ENCODE assay signal across 7 mouse cellular contexts in genomic region chr19:5051031-5051430, GRCm38 (mm10). TPM values are rescaled to one million over a fixed set of nuclear protein-coding genes. Genes with fewer than 3 reads are reported as not detected.
DNase-seq lines count a peak whose midpoint lies in the region; ATAC-seq and TF ChIP-seq lines count a peak whose summit lies in the region.

No protein-coding gene starts in this region.

- H3K9ac ChIP-seq in embryonic facial prominence, embryonic 13.5 days = peak overlapping the region; percentile 54; the same call in 1 of the 2 replicates
- peak overlapping the region; percentile 26; the same call in 1 of the 2 replicates for H3K9ac ChIP-seq in intestine, embryonic 15.5 days
- H3K9ac ChIP-seq in neural tube, embryonic 11.5 days (ENCODE audit: low read length) = peak overlapping the region; percentile 23

- intact Hi-C loops in left cerebral cortex, adult 2 months (cut with DNase I) = loop anchor here (2.0 kb wide), 1 partner anchor 34 kb away; the partner anchor contains the start of gene Tmem151a
- intact Hi-C loops in left cerebral cortex, postnatal 25 days (cut with DNase I) = loop anchor here (2.0 kb wide), 1 partner anchor 100 kb away; no protein-coding TSS in a partner anchor

- H3K4me3 ChIP-seq in left cerebral cortex, adult 2 months = peak overlapping the region; percentile 54
- H3K4me3 ChIP-seq in embryonic facial prominence, embryonic 13.5 days = peak overlapping the region; percentile 24
- H3K4me3 ChIP-seq in intestine, embryonic 15.5 days (replicated peaks) = peak overlapping the region; percentile 37
- H3K4me3 ChIP-seq in neural tube, embryonic 11.5 days (ENCODE audit: low read depth, low read length) = peak overlapping the region; percentile 12; the same call in 1 of the 2 replicates

- peaks cover 48% of the 10 kb centered on the region for H3K27me3 ChIP-seq in embryonic facial prominence, embryonic 13.5 days
- H3K27me3 ChIP-seq in intestine, embryonic 15.5 days (replicated peaks) = peaks cover 19% of the 10 kb centered on the region; the same call in 1 of the 2 replicates
- H3K27me3 ChIP-seq in neural tube, embryonic 11.5 days (ENCODE audit: control insufficient read depth, insufficient read depth, low read length) = peaks cover 34% of the 10 kb centered on the region

- ATAC-seq in embryonic facial prominence, embryonic 13.5 days (ENCODE audit: insufficient number of reproducible peaks, insufficient read depth, low FRiP score, low TSS enrichment, low read depth) = no peak
- ATAC-seq in intestine, embryonic 15.5 days = peak; percentile 67
- no peak for ATAC-seq in neural tube, embryonic 11.5 days (ENCODE audit: insufficient read depth, low FRiP score, low TSS enrichment)

- no peak for TF ChIP-seq CTCF in left cerebral cortex, adult 2 months (IDR thresholded peaks at IDR 0.05)

- peaks cover 35% of the 10 kb centered on the region for H3K36me3 ChIP-seq in embryonic facial prominence, embryonic 13.5 days
- H3K36me3 ChIP-seq in intestine, embryonic 15.5 days = peaks cover 20% of the 10 kb centered on the region; the same call in 1 of the 2 replicates
- peaks cover 6% of the 10 kb centered on the region for H3K36me3 ChIP-seq in neural tube, embryonic 11.5 days (ENCODE audit: control insufficient read depth, insufficient read depth, low read length)

- H3K9me3 ChIP-seq in embryonic facial prominence, embryonic 13.5 days = no peaks in the 10 kb centered on the region
- no peaks in the 10 kb centered on the region for H3K9me3 ChIP-seq in intestine, embryonic 15.5 days
- H3K9me3 ChIP-seq in neural tube, embryonic 11.5 days (ENCODE audit: control insufficient read depth, low read length) = no peaks in the 10 kb centered on the region

- no peak for DNase-seq in left cerebral cortex, adult 2 months (ENCODE audit: extremely low spot score in 1 of 2, low spot score in 2 of 2)
- DNase-seq in left cerebral cortex, adult 11 months (ENCODE audit: low spot score) = no peak
- DNase-seq in neural tube, embryonic 11.5 days (ENCODE audit: low spot score) = no peak
- no peak for DNase-seq in B cell, adult 2 months
- DNase-seq in left cerebral cortex, postnatal 25 days (ENCODE audit: low spot score in 2 of 2) = no peak

- peak overlapping the region; percentile 45 for H3K4me2 ChIP-seq in embryonic facial prominence, embryonic 13.5 days
- H3K4me2 ChIP-seq in intestine, embryonic 15.5 days (replicated peaks) = peak overlapping the region; percentile 62
- H3K4me2 ChIP-seq in neural tube, embryonic 11.5 days (ENCODE audit: low read depth) = no peak overlapping the region

- WGBS in embryonic facial prominence, embryonic 13.5 days = 7% methylated on average over 17 of the region's 17 CpGs
- WGBS in intestine, embryonic 15.5 days = 6% methylated on average over 17 of the region's 17 CpGs
- 8% methylated on average over 17 of the region's 17 CpGs for WGBS in neural tube, embryonic 11.5 days

- peaks cover 24% of the 10 kb centered on the region for H3K4me1 ChIP-seq in embryonic facial prominence, embryonic 13.5 days
- H3K4me1 ChIP-seq in intestine, embryonic 15.5 days (replicated peaks) = peaks cover 13% of the 10 kb centered on the region
- H3K4me1 ChIP-seq in neural tube, embryonic 11.5 days (ENCODE audit: control insufficient read depth, insufficient read depth, low read length) = no peaks in the 10 kb centered on the region

- peak overlapping the region; percentile 94 for H3K27ac ChIP-seq in left cerebral cortex, adult 2 months
- no peak overlapping the region for H3K27ac ChIP-seq in embryonic facial prominence, embryonic 13.5 days
- H3K27ac ChIP-seq in intestine, embryonic 15.5 days = peak overlapping the region; percentile 49
- no peak overlapping the region for H3K27ac ChIP-seq in neural tube, embryonic 11.5 days (ENCODE audit: low read depth, low read length)

RNA-seq across cellular contexts. Expression of gene Rin1, which starts 0.8 kb away (rescaled TPM):
- total RNA-seq in left cerebral cortex, adult 2 months (2021) = 10 to 100 TPM; 94.6 to 95.9 TPM
- 0.99 and 1.5 TPM in 2 replicates for polyA plus RNA-seq in embryonic facial prominence, embryonic 13.5 days (2015; fragmentation: Nextera tagmentation; extraction: Ambion mirVana)
- 2.7 and 3.9 TPM in 2 replicates for polyA plus RNA-seq in intestine, embryonic 15.5 days (2015; fragmentation: Nextera tagmentation; extraction: Ambion mirVana)
- polyA plus RNA-seq in neural tube, embryonic 11.5 days (2014; fragmentation: Nextera tagmentation; extraction: Ambion mirVana) = 1.1 and 2.3 TPM in 2 replicates
- 10 to 100 TPM; 92.7 to 93.9 TPM for total RNA-seq in left cerebral cortex, postnatal 25 days (2021)

RNA-seq across cellular contexts. Expression of gene Brms1, which starts 9.9 kb away (rescaled TPM):
- total RNA-seq in left cerebral cortex, adult 2 months (2021) = 10 to 100 TPM; 26.9 to 28.8 TPM
- 40.6 and 42.9 TPM in 2 replicates for polyA plus RNA-seq in embryonic facial prominence, embryonic 13.5 days (2015; fragmentation: Nextera tagmentation; extraction: Ambion mirVana)
- polyA plus RNA-seq in intestine, embryonic 15.5 days (2015; fragmentation: Nextera tagmentation; extraction: Ambion mirVana) = 37.5 and 44.7 TPM in 2 replicates
- polyA plus RNA-seq in neural tube, embryonic 11.5 days (2014; fragmentation: Nextera tagmentation; extraction: Ambion mirVana) = 65.5 and 78.9 TPM in 2 replicates
- 10 to 100 TPM; 20.2 to 23.6 TPM for total RNA-seq in left cerebral cortex, postnatal 25 days (2021)

RNA-seq across cellular contexts. Expression of gene AC124502.3, which starts 12.3 kb away (rescaled TPM):
- total RNA-seq in left cerebral cortex, adult 2 months (2021) = 1 to 10 TPM; 4.9 to 5.8 TPM
- 2.3 and 3.5 TPM in 2 replicates for polyA plus RNA-seq in embryonic facial prominence, embryonic 13.5 days (2015; fragmentation: Nextera tagmentation; extraction: Ambion mirVana)
- 2.4 and 2.8 TPM in 2 replicates for polyA plus RNA-seq in intestine, embryonic 15.5 days (2015; fragmentation: Nextera tagmentation; extraction: Ambion mirVana)
- polyA plus RNA-seq in neural tube, embryonic 11.5 days (2014; fragmentation: Nextera tagmentation; extraction: Ambion mirVana) = 1.2 and 2.8 TPM in 2 replicates
- 1 to 10 TPM; 3.6 to 5.2 TPM for total RNA-seq in left cerebral cortex, postnatal 25 days (2021)

RNA-seq across cellular contexts. Expression of gene B4gat1, which starts 12.4 kb away (rescaled TPM):
- total RNA-seq in left cerebral cortex, adult 2 months (2021) = 100 to 1,000 TPM; 109 to 131 TPM
- 47.1 and 49.5 TPM in 2 replicates for polyA plus RNA-seq in embryonic facial prominence, embryonic 13.5 days (2015; fragmentation: Nextera tagmentation; extraction: Ambion mirVana)
- polyA plus RNA-seq in intestine, embryonic 15.5 days (2015; fragmentation: Nextera tagmentation; extraction: Ambion mirVana) = 36.1 and 36.2 TPM in 2 replicates
- 37.9 and 39.8 TPM in 2 replicates for polyA plus RNA-seq in neural tube, embryonic 11.5 days (2014; fragmentation: Nextera tagmentation; extraction: Ambion mirVana)
- total RNA-seq in left cerebral cortex, postnatal 25 days (2021) = 100 to 1,000 TPM; 126 to 132 TPM

RNA-seq across cellular contexts. Expression of gene Cd248, which starts 16.8 kb away (rescaled TPM):
- 1 to 10 TPM; 4.3 to 5.4 TPM for total RNA-seq in left cerebral cortex, adult 2 months (2021)
- polyA plus RNA-seq in embryonic facial prominence, embryonic 13.5 days (2015; fragmentation: Nextera tagmentation; extraction: Ambion mirVana) = 89.1 and 90.6 TPM in 2 replicates
- polyA plus RNA-seq in intestine, embryonic 15.5 days (2015; fragmentation: Nextera tagmentation; extraction: Ambion mirVana) = 47.7 and 48.0 TPM in 2 replicates
- polyA plus RNA-seq in neural tube, embryonic 11.5 days (2014; fragmentation: Nextera tagmentation; extraction: Ambion mirVana) = 30.1 and 34.7 TPM in 2 replicates
- total RNA-seq in left cerebral cortex, postnatal 25 days (2021) = 1 to 10 TPM; 4.6 to 5.4 TPM

Comparison
In these comparisons a context has a peak if more than half of its experiments do, and no peak if none do; other contexts are left out.
1. H3K27ac ChIP-seq: peak in left cerebral cortex, adult 2 months (single experiment) and intestine, embryonic 15.5 days (single experiment); none in embryonic facial prominence, embryonic 13.5 days (single experiment) and neural tube, embryonic 11.5 days (single experiment).
2. Peak in every context shown above with its lines, with median percentiles within 50 percentile points of each other: H3K4me3 ChIP-seq and H3K9ac ChIP-seq.